Mouse (Mus musculus): ENCODE data around the gene Scaf4.

- TF ChIP-seq CTCF (IDR thresholded peaks at IDR 0.05; ENCODE audit: control insufficient read depth, insufficient read depth, insufficient read length), result no peak
- TF ChIP-seq CEBPB (IDR thresholded peaks at IDR 0.05; ENCODE audit: low read depth), result no peak
- TF ChIP-seq USF1 (IDR thresholded peaks at IDR 0.05; ENCODE audit: low read depth), result no peak
- no peak for TF ChIP-seq MAX (IDR thresholded peaks at IDR 0.05)
These were observed 96.8 kb downstream of the Scaf4 start for GRCm38 (mm10) chr16:90187453-90187852.
